11 mouse cellular contexts compared by ENCODE assay signal in genomic region chr1:157343519-157343918, GRCm38 (mm10).
DNase-seq lines count a peak whose midpoint lies in the region; ATAC-seq and TF ChIP-seq lines count a peak whose summit lies in the region.
"Had no signal": no experiment of that assay in that cellular context is flagged by ENCODE, and none has a peak within 500 bp of the region (broad histone marks: within the 10 kb centered on the region; RNA-seq: fewer than 3 reads in every experiment).

No protein-coding gene starts in this region.

- no peaks in the 10 kb centered on the region for H3K9me3 ChIP-seq in heart, embryonic 11.5 days (replicated peaks; ENCODE audit: control insufficient read depth, low read length)
- no peaks in the 10 kb centered on the region for H3K9me3 ChIP-seq in forebrain, embryonic 14.5 days (replicated peaks; ENCODE audit: control insufficient read depth, low read length)
- H3K9me3 ChIP-seq: forebrain, embryonic 10.5 days; heart, embryonic 15.5 days; liver, embryonic 12.5 days had no signal

- TF ChIP-seq CTCF in brain, embryonic 14.5 days (IDR thresholded peaks at IDR 0.05; ENCODE audit: borderline replicate concordance, extremely low read depth, insufficient read depth, insufficient read length) = no peak

- intact Hi-C loops in heart, postnatal 25 days (cut with DNase I) = no loop called here

- DNase-seq in heart, adult 8-10 months (ENCODE audit: low spot score) = peak; percentile 57
- DNase-seq in NIH3T3 (ENCODE audit: low read depth) = peak; percentile 81
- DNase-seq in brain, embryonic 14.5 days (ENCODE audit: low read depth) = peak; percentile 23
- DNase-seq in heart, postnatal 25 days (ENCODE audit: low spot score) = peak; percentile 6
- DNase-seq in yolk sac, embryonic 10.5 days (ENCODE audit: low spot score) = no peak
- DNase-seq in forebrain, embryonic 14.5 days (ENCODE audit: low spot score) = no peak

- no peak for ATAC-seq in heart, embryonic 11.5 days (replicated peaks; ENCODE audit: insufficient number of reproducible peaks, low FRiP score, low TSS enrichment)
- no peak for ATAC-seq in forebrain, embryonic 14.5 days
- no peak for ATAC-seq in monocyte, adult 5-6 weeks (replicated peaks; ENCODE audit: insufficient number of reproducible peaks, low FRiP score, low TSS enrichment, poor library complexity, severe bottlenecking)
- ATAC-seq: liver, embryonic 12.5 days had no signal

- H3K4me3 ChIP-seq in heart, embryonic 11.5 days (ENCODE audit: low read depth, low read length) = no peak overlapping the region
- no peak overlapping the region for H3K4me3 ChIP-seq in forebrain, embryonic 14.5 days (ENCODE audit: low read depth, low read length)
- H3K4me3 ChIP-seq: forebrain, embryonic 10.5 days; heart, embryonic 15.5 days; liver, embryonic 12.5 days had no signal

- no peak overlapping the region for H3K27ac ChIP-seq in heart, embryonic 11.5 days (ENCODE audit: low read depth, low read length)
- no peak overlapping the region for H3K27ac ChIP-seq in forebrain, embryonic 14.5 days (ENCODE audit: low read depth, low read length)
- H3K27ac ChIP-seq: forebrain, embryonic 10.5 days; heart, embryonic 15.5 days; liver, embryonic 12.5 days had no signal

- no peak overlapping the region for H3K4me2 ChIP-seq in heart, embryonic 11.5 days
- H3K4me2 ChIP-seq in forebrain, embryonic 14.5 days (ENCODE audit: low read length) = no peak overlapping the region
- H3K4me2 ChIP-seq: heart, embryonic 15.5 days; liver, embryonic 12.5 days had no signal

- no peaks in the 10 kb centered on the region for H3K36me3 ChIP-seq in heart, embryonic 11.5 days (ENCODE audit: control insufficient read depth, insufficient read depth, low read length)
- no peaks in the 10 kb centered on the region for H3K36me3 ChIP-seq in forebrain, embryonic 14.5 days (ENCODE audit: control insufficient read depth, insufficient read depth, low read length)
- H3K36me3 ChIP-seq: forebrain, embryonic 10.5 days; heart, embryonic 15.5 days; liver, embryonic 12.5 days had no signal

- no peak for TF ChIP-seq POLR2A in brain, embryonic 14.5 days (IDR thresholded peaks at IDR 0.05; ENCODE audit: borderline replicate concordance, extremely low read depth, insufficient read depth, insufficient read length, poor library complexity, severe bottlenecking)

- H3K9ac ChIP-seq in heart, embryonic 11.5 days (ENCODE audit: low read depth, low read length) = no peak overlapping the region
- H3K9ac ChIP-seq in forebrain, embryonic 14.5 days (ENCODE audit: low read length) = no peak overlapping the region
- H3K9ac ChIP-seq: heart, embryonic 15.5 days; liver, embryonic 12.5 days had no signal

- H3K27me3 ChIP-seq in heart, embryonic 11.5 days (ENCODE audit: control insufficient read depth, insufficient read depth, low read length) = no peaks in the 10 kb centered on the region
- no peaks in the 10 kb centered on the region for H3K27me3 ChIP-seq in forebrain, embryonic 14.5 days (replicated peaks; ENCODE audit: control insufficient read depth, insufficient read depth, low read length)
- H3K27me3 ChIP-seq: heart, embryonic 15.5 days; liver, embryonic 12.5 days had no signal

- no peaks in the 10 kb centered on the region for H3K4me1 ChIP-seq in heart, embryonic 11.5 days (ENCODE audit: control insufficient read depth, insufficient read depth, low read length)
- no peaks in the 10 kb centered on the region for H3K4me1 ChIP-seq in forebrain, embryonic 14.5 days (ENCODE audit: control insufficient read depth, insufficient read depth, low read length)
- H3K4me1 ChIP-seq: forebrain, embryonic 10.5 days; liver, embryonic 12.5 days had no signal

Comparison
In these comparisons a context has a peak if more than half of its experiments do, and no peak if none do; other contexts are left out.
1. DNase-seq: peak in heart, adult 8-10 months (single experiment), NIH3T3 (single experiment), brain, embryonic 14.5 days (single experiment) and heart, postnatal 25 days (single experiment); none in yolk sac, embryonic 10.5 days (single experiment) and forebrain, embryonic 14.5 days (single experiment).